Mouse (Mus musculus) testis, adult 2 months (tissue): ENCODE measurements around the gene Hoxb9. TPM values are rescaled to one million over a fixed set of nuclear protein-coding genes. Genes with fewer than 3 reads are reported as not detected.

ENCODE experiments used
- H3K27ac ChIP-seq: fragments of 200-500 bp; 2 replicates; pipeline ENCODE4 v1.5.1; 2012; ENCODE audit warnings: low read depth, low read length; ENCODE audit not compliant: control insufficient read depth, insufficient read depth
- H3K27me3 ChIP-seq: fragments of 200-500 bp; 2 replicates; pipeline ENCODE4 v1.6.1; 2012; ENCODE audit warnings: mild to moderate bottlenecking, low read length, moderate library complexity; ENCODE audit not compliant: control insufficient read depth, insufficient read depth
- H3K36me3 ChIP-seq: fragments of 200-500 bp; 2 replicates; pipeline ENCODE4 v1.6.1; 2012; ENCODE audit warnings: mild to moderate bottlenecking, low read length; ENCODE audit not compliant: control insufficient read depth, insufficient read depth
- H3K4me1 ChIP-seq: fragments of 200-500 bp; 2 replicates; pipeline ENCODE4 v1.6.1; 2012; ENCODE audit warnings: low read length; ENCODE audit not compliant: control insufficient read depth, insufficient read depth
- H3K4me3 ChIP-seq: fragments of 200-500 bp; 2 replicates; pipeline ENCODE4 v1.5.1; 2012; ENCODE audit warnings: low read depth, mild to moderate bottlenecking, low read length, moderate library complexity, mixed read lengths; ENCODE audit not compliant: control insufficient read depth
- CTCF ChIP-seq: fragments of 200-500 bp; IDR thresholded peaks from 2 replicates; pipeline ENCODE4 v1.5.1; 2012; ENCODE audit warnings: low read depth, mild to moderate bottlenecking, inconsistent platforms, low read length, moderate library complexity; ENCODE audit not compliant: control insufficient read depth, insufficient read depth, insufficient replicate concordance
- POLR2A ChIP-seq: fragments of 200-500 bp; IDR thresholded peaks from 2 replicates; pipeline ENCODE4 v1.6.1; 2012; ENCODE audit warnings: low read depth, mild to moderate bottlenecking, inconsistent platforms, low read length, moderate library complexity; ENCODE audit not compliant: control insufficient read depth
- polyA plus RNA-seq: library from polyadenylated mRNA; depleted of rRNA; stranded (reverse); fragments of >200 nt; gene quantifications from 2 replicates; pipeline ENCODE4 v1.2.3, GENCODE M21; 2012

Gene Hoxb9
- polyA plus RNA-seq, 1 experiment, result 0.36 TPM

GRCm38 (mm10) chr11:96297968-96298635, 26.8 kb downstream of the Hoxb9 start:
- TF ChIP-seq POLR2A, result no peak
- TF ChIP-seq CTCF, result no peak
- Histone ChIP-seq H3K36me3 (no peaks in the 10 kb centered on the region), H3K27me3 (peaks cover 10% of the 10 kb centered on the region), H3K27ac (no peak overlapping the region), H3K4me3 (no peak overlapping the region), H3K4me1 (peaks cover 15% of the 10 kb centered on the region)

DNA sequence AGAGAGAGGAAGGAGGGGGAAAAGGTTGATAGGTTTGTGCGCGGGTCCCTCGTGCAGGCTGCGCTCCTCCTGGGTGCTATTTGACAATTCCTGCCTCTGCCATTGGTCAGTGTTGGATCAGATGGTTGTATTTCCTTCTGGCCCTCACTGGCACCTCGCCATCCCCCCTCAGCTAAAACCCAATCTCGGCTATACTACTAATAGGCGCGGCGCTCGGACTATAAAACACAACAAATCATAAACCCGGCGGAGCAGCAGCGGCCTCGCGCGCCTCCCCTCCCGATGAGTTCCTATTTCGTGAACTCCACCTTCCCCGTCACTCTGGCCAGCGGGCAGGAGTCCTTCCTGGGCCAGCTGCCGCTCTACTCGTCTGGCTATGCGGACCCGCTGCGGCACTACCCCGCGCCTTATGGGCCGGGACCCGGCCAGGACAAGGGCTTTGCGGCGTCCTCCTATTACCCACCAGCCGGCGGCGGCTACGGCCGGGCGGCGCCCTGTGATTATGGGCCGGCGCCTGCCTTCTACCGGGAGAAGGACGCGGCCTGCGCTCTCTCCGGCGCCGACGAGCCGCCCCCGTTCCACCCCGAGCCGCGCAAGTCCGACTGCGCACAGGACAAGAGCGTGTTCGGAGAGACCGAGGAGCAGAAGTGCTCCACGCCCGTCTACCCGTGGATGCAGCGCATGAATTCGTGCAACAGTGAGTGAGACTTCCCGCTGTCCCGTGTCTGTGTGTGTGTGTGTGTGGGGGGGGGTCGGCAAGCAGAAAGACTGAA, 27.8 kb downstream of the Hoxb9 start:
- H3K27me3 ChIP-seq, result peaks cover 10% of the 10 kb centered on the region
- TF ChIP-seq POLR2A, result no peak
- no peak for TF ChIP-seq CTCF
- no peak overlapping the region for H3K27ac ChIP-seq
- H3K4me3 ChIP-seq, result no peak overlapping the region
- H3K4me1 ChIP-seq, result peaks cover 21% of the 10 kb centered on the region
- H3K36me3 ChIP-seq, result no peaks in the 10 kb centered on the region

DNA sequence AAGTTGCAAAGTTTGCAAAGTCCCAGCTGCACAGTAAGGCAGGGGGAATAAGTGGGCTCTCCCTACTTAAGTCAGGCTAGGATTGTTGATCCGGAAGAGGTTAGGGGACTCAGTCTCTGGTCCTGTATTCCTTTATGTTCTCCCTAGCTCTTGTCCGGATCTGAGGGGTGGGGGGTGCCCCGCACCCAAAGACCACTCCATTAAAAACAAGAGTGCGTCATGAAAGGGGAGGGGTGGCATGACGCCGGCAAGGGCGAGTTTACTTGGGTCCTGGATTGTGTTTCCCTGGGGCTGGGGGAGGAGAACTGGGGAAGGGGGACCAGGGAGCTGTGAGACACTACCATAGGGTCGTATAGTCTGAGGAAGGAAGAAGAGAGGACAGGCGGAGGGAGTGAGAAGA, 28.5 kb downstream of the Hoxb9 start:
- Histone ChIP-seq H3K27me3 (peaks cover 15% of the 10 kb centered on the region), H3K4me3 (no peak overlapping the region), H3K36me3 (no peaks in the 10 kb centered on the region), H3K27ac (no peak overlapping the region), H3K4me1 (peaks cover 25% of the 10 kb centered on the region)
- no peak for TF ChIP-seq CTCF

DNA sequence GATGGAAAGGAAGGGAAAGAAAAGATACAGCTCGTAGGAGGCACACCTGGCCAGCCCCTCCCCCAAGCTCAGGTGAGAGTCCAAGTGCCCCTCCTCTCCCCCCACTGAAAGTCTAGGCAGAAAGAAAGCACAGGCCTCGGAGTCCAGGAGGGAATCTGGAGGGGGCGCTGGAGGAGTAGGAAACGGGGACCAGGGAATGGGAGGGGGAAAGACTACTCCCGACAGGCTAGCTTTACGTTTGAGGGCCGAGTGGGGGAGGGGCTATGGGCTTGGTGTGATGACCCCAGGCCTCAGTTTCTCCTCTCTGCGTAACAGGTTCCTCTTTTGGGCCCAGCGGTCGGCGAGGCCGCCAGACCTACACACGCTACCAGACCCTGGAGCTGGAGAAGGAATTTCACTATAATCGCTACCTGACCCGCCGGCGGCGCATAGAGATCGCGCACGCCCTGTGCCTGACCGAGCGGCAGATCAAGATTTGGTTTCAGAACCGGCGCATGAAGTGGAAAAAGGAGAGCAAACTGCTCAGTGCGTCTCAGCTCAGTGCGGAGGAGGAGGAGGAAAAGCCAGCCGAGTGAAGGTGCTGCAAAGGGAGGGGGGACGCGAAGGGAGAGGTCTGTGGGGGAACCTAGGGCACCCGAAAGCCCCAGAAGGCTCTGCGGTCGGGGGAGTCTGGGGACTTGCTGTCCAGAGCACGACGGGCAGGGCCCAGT, 29.3 kb downstream of the Hoxb9 start:
- no peak overlapping the region; the same call in 1 of the 2 replicates for H3K4me3 ChIP-seq
- no peak overlapping the region for H3K27ac ChIP-seq
- no peaks in the 10 kb centered on the region for H3K36me3 ChIP-seq
- TF ChIP-seq POLR2A (no peak), CTCF (no peak)
- peaks cover 24% of the 10 kb centered on the region for H3K4me1 ChIP-seq
- H3K27me3 ChIP-seq, result peaks cover 18% of the 10 kb centered on the region

DNA sequence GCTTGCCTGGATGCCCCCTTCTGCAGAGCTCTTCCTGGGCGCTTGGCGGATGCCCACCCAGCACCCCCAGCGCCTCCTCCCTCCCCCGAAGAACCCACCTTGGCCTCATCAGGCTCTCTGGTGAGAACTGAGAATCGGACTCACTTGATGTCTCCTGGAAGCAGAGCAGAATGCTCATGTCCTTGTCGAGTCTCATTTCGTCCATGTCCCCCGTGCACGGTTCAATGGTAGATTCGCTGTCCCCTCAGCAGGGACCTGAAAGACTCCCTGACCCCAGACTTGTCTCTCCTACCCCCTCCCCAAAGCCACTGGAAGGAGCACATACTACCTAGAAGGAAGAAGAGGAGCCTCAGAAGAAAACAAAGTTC, 29.8 kb downstream of the Hoxb9 start:
- H3K36me3 ChIP-seq, result no peaks in the 10 kb centered on the region
- H3K4me1 ChIP-seq, result peaks cover 22% of the 10 kb centered on the region
- peaks cover 18% of the 10 kb centered on the region for H3K27me3 ChIP-seq
- no peak overlapping the region for H3K4me3 ChIP-seq
- H3K27ac ChIP-seq, result no peak overlapping the region
- TF ChIP-seq POLR2A, result no peak
- TF ChIP-seq CTCF, result no peak

GRCm38 (mm10) chr11:96301837-96302236, 30.6 kb downstream of the Hoxb9 start:
- TF ChIP-seq CTCF, result no peak
- no peak for TF ChIP-seq POLR2A
- H3K4me3 ChIP-seq, result no peak overlapping the region
- no peak overlapping the region for H3K27ac ChIP-seq
- peaks cover 22% of the 10 kb centered on the region for H3K4me1 ChIP-seq
- no peaks in the 10 kb centered on the region for H3K36me3 ChIP-seq
- H3K27me3 ChIP-seq, result peaks cover 18% of the 10 kb centered on the region

DNA sequence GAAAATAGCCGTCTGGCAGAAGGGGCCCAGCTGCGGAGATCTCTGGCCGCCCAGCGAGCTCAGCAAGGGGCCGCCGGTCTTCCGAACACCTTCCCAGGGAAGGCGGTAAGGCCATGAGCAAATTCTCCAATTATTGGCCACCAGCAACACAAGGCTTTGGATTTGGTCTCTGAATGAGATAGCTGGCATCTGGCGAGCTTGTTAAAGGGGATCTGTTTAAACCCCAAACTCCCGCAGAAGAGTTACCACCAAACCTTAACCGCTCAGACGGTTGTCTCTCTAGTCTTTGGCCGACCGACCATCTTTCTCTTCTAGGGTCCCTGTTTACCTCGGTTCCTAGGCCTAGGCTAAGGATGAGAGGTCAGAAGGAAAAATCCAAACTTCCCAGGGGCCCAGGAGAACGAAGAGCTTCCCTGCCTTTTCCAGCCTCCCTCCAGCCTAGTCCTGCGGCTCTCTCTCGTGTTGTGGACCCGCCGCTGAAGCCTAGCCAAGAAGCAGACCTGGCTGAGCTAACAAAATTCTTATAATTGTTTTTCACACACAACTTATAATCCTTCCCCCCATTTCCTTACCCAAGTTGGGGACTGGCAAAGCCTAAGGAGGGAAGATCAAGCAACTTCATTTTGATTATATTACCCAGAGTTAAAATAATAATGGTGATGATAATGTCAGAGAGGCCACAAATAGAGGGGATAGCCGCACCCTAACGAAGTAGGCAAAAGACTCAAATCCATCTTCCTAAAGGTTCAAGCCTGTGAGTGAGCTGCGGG, 31.3 kb downstream of the Hoxb9 start:
- Histone ChIP-seq H3K4me3 (peak overlapping the region; percentile 48), H3K27me3 (peaks cover 18% of the 10 kb centered on the region), H3K27ac (no peak overlapping the region), H3K4me1 (peaks cover 22% of the 10 kb centered on the region), H3K36me3 (no peaks in the 10 kb centered on the region)
- TF ChIP-seq POLR2A (no peak), CTCF (no peak)
